Mouse (Mus musculus): ENCODE measurements at regions not wholly inside any gene's neighbourhood (a gene's known extent, or its start where the extent isn't known, plus 50 kb on each side); places are given as distances from the start of the nearest gene placed in this dataset.

DNA sequence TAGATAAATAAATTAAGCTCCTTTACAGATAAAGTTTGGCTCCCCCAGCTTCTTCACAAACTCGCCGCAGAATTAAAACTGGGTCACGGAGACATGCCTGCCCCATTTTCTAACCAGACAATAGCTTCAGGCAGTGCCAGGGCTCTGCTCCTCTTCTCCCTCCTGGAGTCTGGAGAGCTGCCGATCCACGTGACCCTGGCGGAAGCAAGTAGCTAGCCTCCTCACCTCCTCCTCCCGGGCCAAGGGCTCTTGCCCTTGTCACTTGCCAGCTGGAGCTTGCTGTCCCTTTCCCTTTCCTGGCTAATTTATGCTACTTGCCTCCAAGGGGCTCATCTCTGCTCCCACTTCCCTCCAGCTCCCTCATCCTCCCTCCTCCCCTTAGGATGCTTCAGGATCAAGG, 142.0 kb downstream of the Mis18a start:
- no peaks in the 10 kb centered on the region for H3K36me3 ChIP-seq (ENCODE audit: control insufficient read depth, insufficient read depth, low read length)
- ATAC-seq (ENCODE audit: low read depth), result no peak

DNA sequence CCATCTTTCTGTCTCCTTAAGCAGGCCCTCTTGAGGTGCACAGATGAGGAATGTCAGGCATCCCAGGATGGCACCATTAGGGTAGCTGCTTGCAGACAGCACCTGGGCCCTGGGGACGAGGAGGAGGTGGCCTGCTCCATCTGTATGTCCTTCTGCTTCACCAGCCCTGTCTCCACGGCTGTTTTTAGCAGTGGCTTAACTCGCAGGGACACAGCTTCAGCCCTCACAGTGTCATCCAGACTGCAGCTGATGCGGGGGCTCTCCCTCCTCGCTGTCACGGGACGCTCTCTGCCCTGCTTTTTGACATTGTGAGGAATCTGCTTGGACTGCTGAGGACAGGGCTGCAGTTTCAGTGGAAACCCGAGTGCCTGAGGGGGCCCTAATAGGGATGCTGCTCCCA, 146.8 kb downstream of the Mis18a start:
- no peaks in the 10 kb centered on the region for H3K4me1 ChIP-seq (ENCODE audit: control insufficient read depth, insufficient read depth, low read length)
- H3K9ac ChIP-seq (ENCODE audit: low read depth, low read length), result no peak overlapping the region
- no peak overlapping the region for H3K4me3 ChIP-seq (ENCODE audit: low read depth, low read length)
- no peaks in the 10 kb centered on the region for H3K36me3 ChIP-seq (ENCODE audit: control insufficient read depth, insufficient read depth, low read length)
- peaks cover 14% of the 10 kb centered on the region; the same call in 1 of the 2 replicates for H3K9me3 ChIP-seq (ENCODE audit: control insufficient read depth, low read length)
- DNase-seq (ENCODE audit: low spot score) (no peak), ATAC-seq (ENCODE audit: low read depth) (no peak)
- no peak overlapping the region for H3K27ac ChIP-seq (replicated peaks; ENCODE audit: low read depth, low read length)
- H3K4me2 ChIP-seq (ENCODE audit: low read depth, low read length), result no peak overlapping the region
- 50% methylated on average over 8 of the region's 8 CpGs for WGBS
- no peaks in the 10 kb centered on the region for H3K27me3 ChIP-seq (replicated peaks; ENCODE audit: control insufficient read depth, insufficient read depth, low read length)

More for the DNA sequence above, 142.0 kb downstream of the Mis18a start:
- no peak overlapping the region for H3K27ac ChIP-seq (replicated peaks; ENCODE audit: low read depth, low read length)
- H3K4me3 ChIP-seq (ENCODE audit: low read depth, low read length), result no peak overlapping the region
- 87% methylated on average over 7 of the region's 7 CpGs for WGBS
- no peak overlapping the region for H3K4me2 ChIP-seq (ENCODE audit: low read depth, low read length)
- DNase-seq (ENCODE audit: low spot score), result no peak
- H3K27me3 ChIP-seq (replicated peaks; ENCODE audit: control insufficient read depth, insufficient read depth, low read length), result no peaks in the 10 kb centered on the region
- no peaks in the 10 kb centered on the region for H3K4me1 ChIP-seq (ENCODE audit: control insufficient read depth, insufficient read depth, low read length)
- H3K9ac ChIP-seq (ENCODE audit: low read depth, low read length), result no peak overlapping the region
- H3K9me3 ChIP-seq (ENCODE audit: control insufficient read depth, low read length), result peaks cover 31% of the 10 kb centered on the region

DNA sequence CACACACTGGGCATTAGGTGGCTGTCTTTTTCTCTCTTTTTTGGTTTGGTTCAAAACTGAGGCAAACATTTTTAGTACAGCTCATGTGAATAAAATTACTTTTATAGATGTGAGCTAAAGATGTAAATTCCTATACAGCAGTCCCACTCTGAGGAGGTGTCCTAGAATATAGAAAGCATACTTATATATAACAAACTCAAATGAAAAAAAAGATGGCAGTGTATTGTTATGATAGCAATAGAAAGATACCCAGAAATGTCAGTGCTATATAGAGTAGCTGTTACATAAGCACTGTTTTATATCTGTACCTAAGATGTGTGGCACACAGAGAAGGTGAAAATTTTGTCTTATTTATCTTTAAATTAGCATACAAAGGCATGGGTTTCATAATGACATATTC, 156.1 kb downstream of the Mis18a start:
- H3K9me3 ChIP-seq (ENCODE audit: control insufficient read depth, low read length), result no peaks in the 10 kb centered on the region
- H3K27me3 ChIP-seq (replicated peaks; ENCODE audit: control insufficient read depth, insufficient read depth, low read length), result no peaks in the 10 kb centered on the region
- ATAC-seq (ENCODE audit: low read depth), result no peak
- H3K27ac ChIP-seq (replicated peaks; ENCODE audit: low read depth, low read length), result no peak overlapping the region
- H3K4me1 ChIP-seq (ENCODE audit: control insufficient read depth, insufficient read depth, low read length), result no peaks in the 10 kb centered on the region
- no peak overlapping the region for H3K9ac ChIP-seq (ENCODE audit: low read depth, low read length)
- no peak overlapping the region for H3K4me2 ChIP-seq (ENCODE audit: low read depth, low read length)
- no peak overlapping the region for H3K4me3 ChIP-seq (ENCODE audit: low read depth, low read length)
- H3K36me3 ChIP-seq (ENCODE audit: control insufficient read depth, insufficient read depth, low read length), result no peaks in the 10 kb centered on the region
- DNase-seq (ENCODE audit: low spot score), result no peak

DNA sequence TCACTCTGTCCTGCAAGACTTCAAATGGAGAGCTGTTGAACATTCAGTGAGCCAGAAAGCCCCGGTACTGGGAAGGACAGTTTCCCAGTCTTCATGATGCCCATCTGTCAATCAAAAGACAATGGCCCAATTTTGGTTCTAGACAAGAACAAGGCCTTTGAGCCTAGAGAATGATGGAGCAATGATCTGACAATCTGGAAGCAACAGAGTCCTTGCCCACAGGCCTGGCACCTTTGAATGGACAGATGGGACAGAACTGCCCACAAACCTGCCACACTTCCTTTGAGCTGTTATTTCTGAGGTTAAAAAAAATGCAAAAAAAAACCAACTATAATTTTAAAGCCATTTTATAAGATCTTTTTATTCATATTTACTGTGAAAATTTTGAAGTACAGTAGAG, 157.4 kb downstream of the Mis18a start:
- ATAC-seq (ENCODE audit: low read depth), result no peak
- no peak overlapping the region for H3K27ac ChIP-seq (replicated peaks; ENCODE audit: low read depth, low read length)
- no peaks in the 10 kb centered on the region for H3K9me3 ChIP-seq (ENCODE audit: control insufficient read depth, low read length)
- no peaks in the 10 kb centered on the region for H3K36me3 ChIP-seq (ENCODE audit: control insufficient read depth, insufficient read depth, low read length)
- H3K4me3 ChIP-seq (ENCODE audit: low read depth, low read length), result no peak overlapping the region
- H3K9ac ChIP-seq (ENCODE audit: low read depth, low read length), result no peak overlapping the region
- no peaks in the 10 kb centered on the region for H3K4me1 ChIP-seq (ENCODE audit: control insufficient read depth, insufficient read depth, low read length)
- no peak overlapping the region for H3K4me2 ChIP-seq (ENCODE audit: low read depth, low read length)
- no peak for DNase-seq (ENCODE audit: low spot score)
- no peaks in the 10 kb centered on the region for H3K27me3 ChIP-seq (replicated peaks; ENCODE audit: control insufficient read depth, insufficient read depth, low read length)
- WGBS, result 74% methylated on average over 1 of the region's 1 CpGs

DNA sequence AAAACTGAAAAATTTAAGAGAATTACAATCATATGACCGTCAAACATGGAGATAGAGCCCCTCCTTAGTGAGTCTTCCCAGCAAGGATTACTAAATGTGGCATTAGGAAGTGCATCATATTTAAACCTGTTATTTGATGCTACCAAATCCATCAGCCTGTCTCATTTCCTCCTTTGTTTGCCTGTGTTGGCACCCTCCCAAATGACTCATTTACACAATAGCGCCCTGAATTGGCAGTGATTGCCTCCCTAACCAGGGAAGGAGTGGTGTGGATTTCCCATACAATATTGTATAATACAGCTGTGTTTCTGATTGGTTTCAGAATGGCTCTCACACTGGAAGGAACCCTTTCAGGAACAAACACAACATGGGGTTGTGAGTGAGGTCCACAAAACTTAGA, 162.0 kb downstream of the Mis18a start:
- Histone ChIP-seq H3K27ac (replicated peaks; ENCODE audit: low read depth, low read length) (no peak overlapping the region), H3K4me1 (ENCODE audit: control insufficient read depth, insufficient read depth, low read length) (no peaks in the 10 kb centered on the region), H3K27me3 (replicated peaks; ENCODE audit: control insufficient read depth, insufficient read depth, low read length) (no peaks in the 10 kb centered on the region), H3K4me3 (ENCODE audit: low read depth, low read length) (no peak overlapping the region), H3K4me2 (ENCODE audit: low read depth, low read length) (no peak overlapping the region), H3K9me3 (ENCODE audit: control insufficient read depth, low read length) (no peaks in the 10 kb centered on the region), H3K9ac (ENCODE audit: low read depth, low read length) (no peak overlapping the region), H3K36me3 (ENCODE audit: control insufficient read depth, insufficient read depth, low read length) (no peaks in the 10 kb centered on the region)
- ATAC-seq (ENCODE audit: low read depth) (peak; percentile 79; the same call in 1 of the 2 replicates), DNase-seq (ENCODE audit: low spot score) (peak; percentile 76)
- WGBS, result 51% methylated on average over 2 of the region's 2 CpGs

DNA sequence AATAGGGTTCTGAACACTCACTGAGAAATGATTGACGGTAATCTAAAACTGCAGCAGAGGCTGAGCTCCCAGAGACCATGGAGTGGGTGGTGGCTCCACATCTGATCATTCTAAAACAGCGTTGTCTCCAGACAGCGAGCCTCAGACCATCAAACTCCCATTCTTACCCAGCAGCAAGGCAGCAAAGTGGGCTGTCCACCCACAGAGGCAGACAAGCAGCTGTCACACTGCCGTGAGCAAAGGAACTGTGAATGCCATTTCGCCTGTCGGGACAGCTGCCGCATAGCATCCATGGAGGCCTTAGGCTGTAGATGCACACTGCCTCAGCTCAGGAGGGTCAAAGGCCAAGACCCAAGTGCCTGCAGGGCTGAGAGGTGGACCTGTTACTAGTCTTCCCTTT, 167.3 kb downstream of the Hunk start:
- DNase-seq (ENCODE audit: low spot score) (no peak), ATAC-seq (ENCODE audit: low read depth) (0 out of 2 replicates have a peak, but pooled peaks have one; percentile 12)
- no peaks in the 10 kb centered on the region for H3K9me3 ChIP-seq (ENCODE audit: control insufficient read depth, low read length)
- WGBS, result 86% methylated on average over 7 of the region's 7 CpGs
- no peak overlapping the region for H3K4me3 ChIP-seq (ENCODE audit: low read depth, low read length)
- no peak overlapping the region for H3K9ac ChIP-seq (ENCODE audit: low read depth, low read length)
- no peaks in the 10 kb centered on the region for H3K4me1 ChIP-seq (ENCODE audit: control insufficient read depth, insufficient read depth, low read length)
- no peaks in the 10 kb centered on the region for H3K27me3 ChIP-seq (replicated peaks; ENCODE audit: control insufficient read depth, insufficient read depth, low read length)
- H3K4me2 ChIP-seq (ENCODE audit: low read depth, low read length), result no peak overlapping the region
- H3K36me3 ChIP-seq (ENCODE audit: control insufficient read depth, insufficient read depth, low read length), result no peaks in the 10 kb centered on the region
- H3K27ac ChIP-seq (replicated peaks; ENCODE audit: low read depth, low read length), result no peak overlapping the region

DNA sequence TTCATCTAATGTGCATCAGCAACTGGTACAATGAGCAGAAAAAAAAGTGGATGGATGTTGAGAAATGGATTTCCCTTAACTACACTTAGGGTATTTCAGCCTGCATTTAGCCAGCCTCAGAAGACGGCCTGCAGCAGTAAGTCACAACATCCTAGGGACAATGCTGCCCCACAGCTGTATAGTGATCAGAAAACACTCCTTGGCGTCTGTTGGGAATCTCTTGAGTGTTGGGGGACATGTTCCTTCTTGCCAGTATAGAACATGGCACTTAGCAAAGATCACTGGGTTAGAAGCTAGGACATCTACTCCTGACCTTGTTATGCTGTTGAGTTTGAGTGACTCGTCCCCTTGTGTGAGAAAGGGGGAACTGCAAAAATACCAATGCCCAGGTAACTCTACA, 165.2 kb downstream of the Hunk start:
- Histone ChIP-seq H3K27me3 (replicated peaks; ENCODE audit: control insufficient read depth, insufficient read depth, low read length) (no peaks in the 10 kb centered on the region), H3K27ac (replicated peaks; ENCODE audit: low read depth, low read length) (no peak overlapping the region), H3K36me3 (ENCODE audit: control insufficient read depth, insufficient read depth, low read length) (no peaks in the 10 kb centered on the region), H3K4me2 (ENCODE audit: low read depth, low read length) (no peak overlapping the region), H3K9me3 (ENCODE audit: control insufficient read depth, low read length) (no peaks in the 10 kb centered on the region), H3K9ac (ENCODE audit: low read depth, low read length) (no peak overlapping the region), H3K4me1 (ENCODE audit: control insufficient read depth, insufficient read depth, low read length) (no peaks in the 10 kb centered on the region), H3K4me3 (ENCODE audit: low read depth, low read length) (no peak overlapping the region)
- WGBS, result 77% methylated on average over 3 of the region's 3 CpGs
- ATAC-seq (ENCODE audit: low read depth) (no peak), DNase-seq (ENCODE audit: low spot score) (no peak)

DNA sequence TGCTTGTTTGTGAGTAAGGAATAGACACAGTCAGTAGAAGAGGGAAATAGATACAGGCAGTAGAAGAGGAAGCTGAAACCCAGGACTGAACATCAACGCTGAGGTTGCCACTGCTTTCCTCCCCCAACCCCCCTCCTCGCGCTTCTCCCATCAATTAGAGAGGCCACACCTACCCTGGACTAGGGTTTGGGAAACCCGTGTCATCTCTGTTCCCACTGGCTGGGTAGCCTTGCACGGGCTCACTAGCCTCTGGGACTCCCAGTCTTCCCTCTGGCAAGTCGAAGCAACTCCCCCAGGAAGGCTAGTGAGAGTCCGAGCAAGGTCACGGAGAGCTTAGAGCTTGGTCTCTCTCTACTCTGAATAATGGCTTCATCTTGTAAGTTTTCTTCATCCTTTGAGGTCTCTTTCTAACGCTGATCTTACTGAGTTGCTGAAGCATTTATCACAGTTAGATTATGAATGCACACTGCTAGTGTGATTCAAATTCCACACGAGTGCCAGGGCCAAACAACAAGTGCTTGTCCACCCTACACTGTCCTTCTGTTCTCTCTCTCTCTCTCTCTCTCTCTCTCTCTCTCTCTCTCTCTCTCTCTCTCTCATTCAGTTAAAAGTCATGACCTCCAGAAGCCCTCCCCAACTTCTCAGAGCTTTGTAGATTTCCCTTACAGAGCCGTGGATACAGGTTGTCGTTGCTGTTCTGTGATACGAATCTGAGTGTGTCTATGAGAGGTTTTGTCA, 164.4 kb downstream of the Hunk start:
- 67% methylated on average over 12 of the region's 13 CpGs for WGBS
- ATAC-seq (ENCODE audit: low read depth), result no peak

More for the DNA sequence above, 164.4 kb downstream of the Hunk start:
- Histone ChIP-seq H3K4me1 (ENCODE audit: control insufficient read depth, insufficient read depth, low read length) (peaks cover 6% of the 10 kb centered on the region), H3K9me3 (ENCODE audit: control insufficient read depth, low read length) (no peaks in the 10 kb centered on the region), H3K36me3 (ENCODE audit: control insufficient read depth, insufficient read depth, low read length) (no peaks in the 10 kb centered on the region), H3K27me3 (replicated peaks; ENCODE audit: control insufficient read depth, insufficient read depth, low read length) (no peaks in the 10 kb centered on the region), H3K9ac (ENCODE audit: low read depth, low read length) (no peak overlapping the region), H3K4me3 (ENCODE audit: low read depth, low read length) (no peak overlapping the region), H3K4me2 (ENCODE audit: low read depth, low read length) (no peak overlapping the region), H3K27ac (replicated peaks; ENCODE audit: low read depth, low read length) (no peak overlapping the region)
- no peak for DNase-seq (ENCODE audit: low spot score)

All from embryonic facial prominence, embryonic 14.5 days (tissue).